ENCODE assay signal across 8 mouse cellular contexts in genomic region chr19:41831718-41832391, GRCm38 (mm10). TPM values are rescaled to one million over a fixed set of nuclear protein-coding genes. Genes with fewer than 3 reads are reported as not detected.
A peak's percentile ranks its signal among the peaks of the same experiment; 100 is the strongest.
DNase-seq lines count a peak whose midpoint lies in the region; ATAC-seq and TF ChIP-seq lines count a peak whose summit lies in the region.

No protein-coding gene starts in this region.

- intact Hi-C loops in left cerebral cortex, postnatal 4 days (cut with DNase I), result no loop called here

- H3K36me3 ChIP-seq in limb, embryonic 13.5 days, result no peaks in the 10 kb centered on the region

- ATAC-seq in limb, embryonic 13.5 days (ENCODE audit: low FRiP score, low read depth), result no peak

- H3K4me2 ChIP-seq in limb, embryonic 13.5 days (replicated peaks), result peak overlapping the region; percentile 98

- peaks cover 10% of the 10 kb centered on the region for H3K4me1 ChIP-seq in cerebellum, adult 2 months (ENCODE audit: control insufficient read depth, insufficient read depth, low read length)
- H3K4me1 ChIP-seq in limb, embryonic 13.5 days, result peaks cover 26% of the 10 kb centered on the region

- WGBS in cerebellum, adult 2 months, result 28% methylated on average over 14 of the region's 14 CpGs
- 4% methylated on average over 14 of the region's 14 CpGs for WGBS in limb, embryonic 13.5 days

- H3K9me3 ChIP-seq in limb, embryonic 13.5 days, result no peaks in the 10 kb centered on the region

- no peak for TF ChIP-seq POLR2A in cerebellum, adult 2 months (IDR thresholded peaks at IDR 0.05; ENCODE audit: borderline replicate concordance, insufficient read depth, low read length)

- H3K27ac ChIP-seq in cerebellum, adult 2 months (ENCODE audit: insufficient read depth, low read length), result no peak overlapping the region
- H3K27ac ChIP-seq in limb, embryonic 13.5 days, result no peak overlapping the region

- TF ChIP-seq CTCF in cerebellum, adult 2 months (IDR thresholded peaks at IDR 0.05; ENCODE audit: borderline replicate concordance, insufficient read depth, low read depth, low read length), result no peak

- H3K27me3 ChIP-seq in cerebellum, adult 2 months (ENCODE audit: control insufficient read depth, insufficient read depth, low read length), result no peaks in the 10 kb centered on the region
- H3K27me3 ChIP-seq in limb, embryonic 13.5 days, result peaks cover 51% of the 10 kb centered on the region

- peak overlapping the region; percentile 72 for H3K4me3 ChIP-seq in cerebellum, adult 2 months (replicated peaks; ENCODE audit: insufficient read depth, low read depth, low read length)
- H3K4me3 ChIP-seq in limb, embryonic 13.5 days, result peak overlapping the region; percentile 73

- peak in 1 of 2 experiments; percentile 24 for DNase-seq in cerebellum, adult 2 months
- no peak for DNase-seq in cerebellum, adult 9-10 months
- DNase-seq in spleen, postnatal 10 days (ENCODE audit: low spot score in 2 of 2), result peak; percentile 37
- no peak for DNase-seq in spleen, postnatal 14 days (ENCODE audit: low spot score in 2 of 2)
- peak; percentile 45 for DNase-seq in retina, postnatal 1 day
- no peak for DNase-seq in cerebellum, adult 18-20 months
- no peak for DNase-seq in left cerebral cortex, postnatal 4 days

- 0 out of 2 replicates have a peak overlapping the region, but pooled peaks have one; percentile 13 for H3K9ac ChIP-seq in limb, embryonic 13.5 days

RNA-seq across cellular contexts. Expression of gene Frat1, which starts 2.1 kb away (rescaled TPM):
- 13.2 and 14.7 TPM in 2 replicates for polyA plus RNA-seq in cerebellum, adult 2 months (2012; rRNA removed)
- 6.0 and 6.1 TPM in 2 replicates for polyA plus RNA-seq in limb, embryonic 13.5 days (2015; fragmentation: Nextera tagmentation; extraction: Ambion mirVana)
- total RNA-seq in left cerebral cortex, postnatal 4 days (2021), result 10 to 100 TPM; 20.4 to 21.7 TPM

RNA-seq across cellular contexts. Expression of gene Frat2, which starts 16.1 kb away (rescaled TPM):
- polyA plus RNA-seq in cerebellum, adult 2 months (2012; rRNA removed), result 6.9 and 7.1 TPM in 2 replicates
- 2.8 and 3.1 TPM in 2 replicates for polyA plus RNA-seq in limb, embryonic 13.5 days (2015; fragmentation: Nextera tagmentation; extraction: Ambion mirVana)
- 10 to 100 TPM; 13.3 to 14.1 TPM for total RNA-seq in left cerebral cortex, postnatal 4 days (2021)

RNA-seq across cellular contexts. Expression of gene Arhgap19, which starts 30.0 kb away (rescaled TPM):
- 2.4 and 2.5 TPM in 2 replicates for polyA plus RNA-seq in cerebellum, adult 2 months (2012; rRNA removed)
- 21.6 and 23.1 TPM in 2 replicates for polyA plus RNA-seq in limb, embryonic 13.5 days (2015; fragmentation: Nextera tagmentation; extraction: Ambion mirVana)
- total RNA-seq in left cerebral cortex, postnatal 4 days (2021), result 1 to 10 TPM; 4.2 to 4.3 TPM

Comparison
In these comparisons a context has a peak if more than half of its experiments do, and no peak if none do; other contexts are left out.
1. DNase-seq: peak in spleen, postnatal 10 days (2 of 2) and retina, postnatal 1 day (single experiment); none in cerebellum, adult 9-10 months (single experiment), spleen, postnatal 14 days (0 of 2), cerebellum, adult 18-20 months (0 of 2) and left cerebral cortex, postnatal 4 days (single experiment).